Mouse (Mus musculus): ENCODE data around the gene Emb. TPM values are rescaled to one million over a fixed set of nuclear protein-coding genes. Genes with fewer than 3 reads are reported as not detected.

Gene Emb
- total RNA-seq, 2 experiments from 2014 or later: 10.1 to 10.5 TPM

Other genes with a start within 250 kb of the Emb start
- 10 to 100 TPM; 11.1 to 14.9 TPM for gene Parp8, start 183.0 kb upstream of the Emb start, total RNA-seq (2021)
- gene Gm17509, start 12.5 kb downstream of the Emb start, total RNA-seq (2021): not detected